Mouse (Mus musculus) testis, postnatal 14 days (tissue): ENCODE measurements around the gene Rabep2.
A peak's percentile ranks its signal among the peaks of the same experiment; 100 is the strongest.

Source experiments
- DNase-seq: peaks from one replicate; pipeline ENCODE4 v3.0.0; 2021; ENCODE audit warnings: low spot score

Rabep2 gene

DNA sequence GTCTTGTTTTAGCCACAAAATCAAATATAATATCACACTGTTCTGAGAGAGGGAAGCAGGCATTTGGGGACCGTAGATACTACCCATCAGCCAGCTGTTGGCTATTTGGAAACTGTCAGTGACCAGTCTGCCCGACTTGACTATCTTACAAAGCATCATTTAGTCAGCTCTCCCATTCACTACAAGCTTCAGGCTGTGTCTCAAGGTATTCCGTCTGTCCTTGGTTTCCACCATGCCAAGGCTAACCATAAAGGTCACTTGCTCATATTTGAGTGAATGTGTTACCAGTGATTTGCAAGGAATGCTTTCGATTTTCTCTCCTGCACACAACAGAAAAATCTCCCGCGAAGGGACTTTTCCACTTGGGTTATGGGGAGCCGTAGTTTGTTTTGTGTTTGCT lies 6.2 kb downstream of the Rabep2 start:
- DNase-seq = no peak

DNA sequence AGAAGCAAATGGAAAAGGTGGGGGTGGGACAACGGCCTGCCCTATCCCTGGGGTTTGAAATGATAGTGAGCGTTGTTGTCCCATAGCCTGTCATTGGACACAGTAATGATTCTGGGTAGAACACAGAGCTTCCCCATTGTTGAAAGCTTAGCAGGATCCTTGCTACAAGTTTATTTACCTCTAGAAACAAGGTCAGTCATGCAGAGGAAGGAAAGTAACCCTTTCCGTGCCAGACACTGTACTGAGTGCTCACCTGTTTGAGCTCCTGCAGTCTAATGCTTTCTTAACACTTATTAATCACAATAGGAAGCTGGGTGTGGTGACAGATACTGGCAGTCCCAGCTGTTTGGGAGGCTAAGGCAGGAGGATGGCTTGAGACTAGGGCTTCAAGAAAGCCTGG lies 7.2 kb downstream of the Rabep2 start:
- no peak for DNase-seq

DNA sequence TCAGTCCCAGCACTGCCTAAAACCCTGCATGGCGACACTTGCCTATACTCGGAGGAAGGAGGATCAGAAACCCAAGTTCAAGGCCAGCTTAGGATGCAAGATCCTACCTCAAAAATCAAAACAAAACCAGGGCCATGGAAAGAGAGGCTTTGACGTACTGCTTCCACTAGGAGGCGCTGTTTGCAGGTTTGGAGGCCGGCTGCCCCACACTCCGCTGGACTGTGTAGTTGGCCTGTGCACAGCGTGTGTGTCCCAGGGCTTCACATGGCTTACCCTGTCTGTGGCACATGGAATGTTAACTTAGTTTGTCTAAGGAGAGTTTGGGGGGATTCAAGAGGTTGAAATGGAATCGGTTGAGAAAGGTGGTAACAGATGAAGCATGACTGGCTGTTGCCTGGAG lies 8.3 kb downstream of the Rabep2 start:
- peak; percentile 46 for DNase-seq

GRCm38 (mm10) chr7:126440134-126440533 lies 11.6 kb downstream of the Rabep2 start:
- DNase-seq = no peak

- DNase-seq = no peak
Observed at GRCm38 (mm10) chr7:126443997-126444396, 15.4 kb downstream of the Rabep2 start.

DNA sequence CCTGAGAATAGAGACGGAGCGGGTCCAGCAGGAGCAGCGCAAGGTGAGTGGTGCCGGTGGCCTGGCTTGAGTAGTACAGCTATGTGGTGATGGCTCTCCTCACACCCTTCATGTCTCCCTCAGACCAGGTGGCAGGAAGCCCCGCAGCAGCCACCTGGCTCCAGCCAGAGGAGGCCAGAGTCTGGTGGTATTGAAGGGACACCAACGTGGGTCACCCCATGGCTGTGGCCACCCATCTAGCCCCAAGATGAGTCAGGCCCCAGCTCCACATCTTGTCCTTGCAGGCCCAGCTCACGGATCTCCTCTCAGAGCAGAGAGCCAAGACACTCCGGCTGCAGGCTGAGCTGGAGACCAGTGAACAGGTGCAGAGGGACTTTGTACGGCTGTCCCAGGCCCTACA lies 16.0 kb downstream of the Rabep2 start:
- no peak for DNase-seq

DNA sequence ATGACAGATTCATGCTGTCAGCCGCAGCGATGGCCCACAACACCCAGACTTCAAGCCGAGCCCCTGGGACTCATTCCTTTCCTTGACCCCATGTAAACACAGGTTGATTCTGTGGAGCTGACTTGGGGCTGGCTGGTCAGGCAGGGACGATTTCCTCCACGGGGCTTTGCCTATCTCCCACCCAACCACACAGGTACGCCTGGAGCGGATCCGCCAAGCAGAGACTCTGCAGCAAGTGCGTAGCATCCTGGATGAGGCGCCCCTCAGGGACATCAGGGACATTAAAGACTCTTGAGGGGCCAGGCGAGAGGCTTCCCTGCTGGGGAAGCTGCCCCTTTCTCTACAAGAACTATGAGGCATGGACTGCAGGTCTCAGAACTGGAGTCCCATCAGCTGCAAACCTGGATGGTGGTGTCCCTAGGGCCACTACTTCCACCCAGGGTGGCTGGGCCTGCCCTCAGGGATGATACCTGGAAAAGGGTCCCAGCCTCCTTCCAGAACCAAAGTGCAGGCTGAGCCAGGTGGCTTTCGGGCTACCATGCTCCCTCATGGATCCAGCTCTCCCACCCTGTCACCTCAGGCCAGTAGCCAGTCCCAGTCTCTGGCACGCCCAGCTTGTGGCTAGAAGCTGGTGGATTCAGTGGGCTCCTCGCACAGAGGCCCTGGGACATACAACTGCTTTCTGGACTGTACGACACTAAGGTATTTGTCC lies 16.7 kb downstream of the Rabep2 start:
- no peak for DNase-seq

- no peak for DNase-seq
Observed at GRCm38 (mm10) chr7:126446217-126446616, 17.7 kb downstream of the Rabep2 start.

DNA sequence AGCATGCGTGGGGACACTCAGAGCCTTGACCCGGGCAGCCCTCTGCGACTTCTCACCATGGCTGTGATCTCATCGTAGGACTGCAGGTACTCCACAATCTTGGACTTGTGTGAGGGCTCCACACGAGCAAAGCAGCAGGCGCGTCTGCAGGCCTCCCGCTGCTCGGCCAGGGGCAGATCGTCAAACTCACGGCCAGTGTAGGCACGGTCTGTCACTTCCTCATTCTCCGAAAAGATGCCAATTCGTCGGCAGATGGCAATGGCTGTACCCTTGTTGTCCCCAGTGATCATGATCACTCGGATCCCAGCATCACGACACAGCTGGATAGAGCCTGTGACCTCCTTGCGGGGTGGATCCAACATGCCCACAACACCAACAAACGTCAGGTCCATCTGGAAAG lies 19.9 kb downstream of the Rabep2 start:
- no peak for DNase-seq

- no peak for DNase-seq
Observed at GRCm38 (mm10) chr7:126449991-126450390, 21.4 kb downstream of the Rabep2 start.

GRCm38 (mm10) chr7:126450641-126451040 lies 22.1 kb downstream of the Rabep2 start:
- no peak for DNase-seq

DNA sequence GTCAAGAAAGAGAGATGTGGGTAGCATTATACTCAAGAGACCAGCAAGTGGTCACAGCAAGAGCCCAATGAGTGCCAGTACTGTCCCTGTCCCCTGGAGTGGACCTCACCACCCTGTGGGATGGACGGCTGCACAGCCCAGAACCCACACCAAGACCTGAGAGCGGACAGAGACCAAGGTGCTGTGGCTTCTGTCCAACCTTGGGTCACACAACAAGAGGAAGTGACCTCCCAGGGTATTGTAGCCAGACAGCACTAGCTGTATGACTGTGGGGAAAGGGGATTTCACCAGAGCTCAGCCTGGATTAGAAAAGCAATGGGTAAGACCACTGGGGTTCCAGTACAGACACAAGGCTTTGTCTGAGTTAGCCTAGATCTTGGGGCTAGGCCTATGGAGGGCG lies 23.7 kb downstream of the Rabep2 start:
- DNase-seq = no peak

- peak; percentile 74 for DNase-seq
Observed at GRCm38 (mm10) chr7:126453861-126454260, 25.3 kb downstream of the Rabep2 start.

GRCm38 (mm10) chr7:126455242-126455641 lies 26.7 kb downstream of the Rabep2 start:
- no peak for DNase-seq

- DNase-seq = no peak
Observed at GRCm38 (mm10) chr7:126456382-126457266, 28.1 kb downstream of the Rabep2 start.

- DNase-seq = no peak
Observed at GRCm38 (mm10) chr7:126458225-126458624, 29.7 kb downstream of the Rabep2 start.

GRCm38 (mm10) chr7:126458844-126459618 lies 30.5 kb downstream of the Rabep2 start:
- DNase-seq = no peak

DNA sequence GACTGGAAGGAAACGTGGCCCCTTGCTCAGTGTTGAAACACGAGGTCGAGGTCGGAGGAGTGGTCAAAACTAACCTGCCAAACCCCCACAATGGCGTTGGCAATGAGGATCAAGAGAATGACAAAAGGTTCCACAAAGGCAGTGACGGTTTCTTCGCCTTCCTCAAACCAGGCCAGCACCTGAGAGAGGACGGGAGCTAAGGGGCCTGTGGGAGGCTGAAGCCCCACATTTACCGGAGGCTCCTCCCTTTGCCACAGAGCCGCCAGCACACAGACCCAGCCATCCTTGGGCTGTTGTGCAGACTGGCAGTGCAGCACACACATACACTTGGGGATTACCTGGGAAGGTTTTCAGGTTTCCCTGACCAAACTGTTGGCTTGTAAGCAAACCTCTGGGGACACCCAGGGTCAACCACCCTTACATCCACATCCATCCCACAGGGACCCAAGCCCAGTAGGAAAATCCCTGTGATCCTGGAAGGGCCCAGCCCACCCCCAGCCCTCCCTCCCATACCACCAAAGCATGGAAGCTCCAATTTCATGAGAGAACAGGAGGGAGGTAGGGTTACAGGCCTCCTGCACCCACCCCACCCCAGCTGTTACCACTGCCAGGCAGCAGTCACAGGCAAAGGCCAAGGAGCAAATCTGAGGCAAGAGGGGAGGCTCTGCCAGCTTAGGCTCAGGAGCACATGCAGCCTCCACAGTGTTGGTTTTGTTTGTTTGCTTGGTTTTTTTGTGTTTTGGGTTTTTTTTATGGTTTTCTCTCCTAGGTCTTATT lies 32.3 kb downstream of the Rabep2 start:
- no peak for DNase-seq

GRCm38 (mm10) chr7:126461626-126462025 lies 33.1 kb downstream of the Rabep2 start:
- no peak for DNase-seq

- no peak for DNase-seq
Observed at GRCm38 (mm10) chr7:126463004-126463403, 34.4 kb downstream of the Rabep2 start, which contains the start of gene Atp2a1. TSS of gene Atp2a1 (minus strand) at chr7:126463108.

- no peak for DNase-seq
Observed at GRCm38 (mm10) chr7:126463547-126463946, 35.0 kb downstream of the Rabep2 start.

GRCm38 (mm10) chr7:126464121-126464520 lies 35.6 kb downstream of the Rabep2 start:
- no peak for DNase-seq
